In the genomic region with DNA sequence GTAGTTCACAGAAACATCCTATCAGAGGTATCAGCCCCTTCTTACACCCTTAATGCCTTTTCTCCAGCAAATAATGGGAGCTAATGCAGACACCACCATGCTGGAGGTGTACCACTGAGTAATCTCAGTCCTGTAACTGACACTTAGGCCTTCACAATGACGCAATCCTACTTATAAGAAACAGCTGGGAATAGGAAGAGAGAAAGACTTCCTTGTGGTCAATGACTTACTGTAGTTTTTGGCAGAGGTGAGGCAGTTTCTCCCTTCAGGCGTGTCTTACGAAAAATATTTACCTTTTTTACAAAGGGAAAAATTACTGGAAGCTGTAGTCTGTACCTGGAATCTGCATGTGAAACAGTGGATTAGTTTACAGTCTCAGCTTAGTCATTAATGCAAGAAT, we compare ENCODE assay signal across 30 mouse cellular contexts. TPM values are rescaled to one million over a fixed set of nuclear protein-coding genes. Genes with fewer than 3 reads are reported as not detected.
DNase-seq lines count a peak whose midpoint lies in the region; ATAC-seq and TF ChIP-seq lines count a peak whose summit lies in the region.
"Had no signal": no experiment of that assay in that cellular context is flagged by ENCODE, and none has a peak within 500 bp of the region (broad histone marks: within the 10 kb centered on the region; RNA-seq: fewer than 3 reads in every experiment).

No protein-coding gene starts in this region.

- peaks cover 8% of the 10 kb centered on the region for H3K4me1 ChIP-seq in embryonic fibroblast, embryonic 13.5 days (ENCODE audit: control insufficient read depth, insufficient read depth, low read length)
- H3K4me1 ChIP-seq in midbrain, embryonic 16.5 days (ENCODE audit: control insufficient read depth, insufficient read depth, low read length) = no peaks in the 10 kb centered on the region
- H3K4me1 ChIP-seq: embryonic facial prominence, embryonic 15.5 days; hindbrain, embryonic 13.5 days; midbrain, embryonic 15.5 days; neural tube, embryonic 13.5 days had no signal

- ATAC-seq in midbrain, embryonic 16.5 days = no peak
- ATAC-seq: activated CD4-positive, CD25-positive, alpha-beta regulatory T cell, adult 4 months; CD4-positive, CD25-positive, alpha-beta regulatory T cell, adult 4 months; forebrain, postnatal 0 days; inflammation-experienced regulatory T-cells, adult 6 months; midbrain, embryonic 15.5 days had no signal

- H3K36me3 ChIP-seq in midbrain, embryonic 16.5 days (ENCODE audit: control insufficient read depth, insufficient read depth, low read length) = no peaks in the 10 kb centered on the region
- H3K36me3 ChIP-seq: embryonic facial prominence, embryonic 10.5 days; embryonic facial prominence, embryonic 15.5 days; forebrain, embryonic 10.5 days; hindbrain, embryonic 13.5 days; limb, embryonic 13.5 days; midbrain, embryonic 15.5 days; neural tube, embryonic 13.5 days had no signal

- no peak for TF ChIP-seq POLR2A in embryonic fibroblast, embryonic 13.5 days (IDR thresholded peaks at IDR 0.05; ENCODE audit: low read depth, low read length)

- TF ChIP-seq CTCF in embryonic fibroblast, embryonic 13.5 days (IDR thresholded peaks at IDR 0.05; ENCODE audit: borderline replicate concordance, insufficient read depth, low read length) = no peak

- H3K9ac ChIP-seq in midbrain, embryonic 16.5 days (ENCODE audit: low read depth, low read length) = no peak overlapping the region
- H3K9ac ChIP-seq: embryonic facial prominence, embryonic 15.5 days; forebrain, postnatal 0 days; hindbrain, embryonic 13.5 days; limb, embryonic 13.5 days; midbrain, embryonic 15.5 days; neural tube, embryonic 13.5 days had no signal

- WGBS in midbrain, embryonic 16.5 days = 83% methylated on average over 3 of the region's 3 CpGs

- no peaks in the 10 kb centered on the region for H3K9me3 ChIP-seq in midbrain, embryonic 16.5 days (replicated peaks; ENCODE audit: control insufficient read depth, low read length, poor library complexity, severe bottlenecking)
- H3K9me3 ChIP-seq: embryonic facial prominence, embryonic 10.5 days; embryonic facial prominence, embryonic 15.5 days; forebrain, embryonic 10.5 days; hindbrain, embryonic 13.5 days; limb, embryonic 13.5 days; midbrain, embryonic 15.5 days; neural tube, embryonic 13.5 days had no signal

- peak; percentile 45 for DNase-seq in 3134 (ENCODE audit: extremely low read depth, insufficient read length, low spot score)
- DNase-seq in 3T3-L1 (ENCODE audit: low read depth, low spot score) = peak; percentile 92
- DNase-seq in hindlimb bud, embryonic 11.5 days (ENCODE audit: extremely low spot score, low read depth, low spot score) = peak; percentile 30
- no peak for DNase-seq in spleen, postnatal 14 days (ENCODE audit: low spot score in 2 of 2)
- DNase-seq in heart, adult 8-10 months (ENCODE audit: low spot score) = no peak
- DNase-seq: adrenal gland, adult 8-10 months; cerebellum, adult 8-10 months; cerebellum, postnatal 25 days; forebrain, postnatal 0 days; heart, postnatal 4 days; kidney, adult 11 months; kidney, postnatal 25 days; right cerebral cortex, postnatal 4 days; thymus, postnatal 4 days had no signal

- no peaks in the 10 kb centered on the region for H3K27me3 ChIP-seq in midbrain, embryonic 16.5 days (ENCODE audit: control insufficient read depth, insufficient read depth, low read depth, low read length)
- H3K27me3 ChIP-seq: embryonic facial prominence, embryonic 15.5 days; hindbrain, embryonic 13.5 days; limb, embryonic 13.5 days; midbrain, embryonic 15.5 days; neural tube, embryonic 13.5 days had no signal

- H3K4me3 ChIP-seq in embryonic fibroblast, embryonic 13.5 days (ENCODE audit: insufficient read depth, low read length) = no peak overlapping the region
- H3K4me3 ChIP-seq in midbrain, embryonic 16.5 days (ENCODE audit: low read depth, low read length) = no peak overlapping the region
- H3K4me3 ChIP-seq: embryonic facial prominence, embryonic 10.5 days; embryonic facial prominence, embryonic 15.5 days; forebrain, embryonic 10.5 days; hindbrain, embryonic 13.5 days; layer of hippocampus, adult 2 months; left cerebral cortex, adult 2 months; limb, embryonic 13.5 days; midbrain, embryonic 15.5 days; neural tube, embryonic 13.5 days had no signal

- H3K27ac ChIP-seq in embryonic fibroblast, embryonic 13.5 days (ENCODE audit: insufficient read depth, low read length) = peak overlapping the region; percentile 45; the same call in 1 of the 2 replicates
- H3K27ac ChIP-seq in midbrain, embryonic 16.5 days (ENCODE audit: low read length) = no peak overlapping the region
- H3K27ac ChIP-seq: embryonic facial prominence, embryonic 10.5 days; embryonic facial prominence, embryonic 15.5 days; forebrain, embryonic 10.5 days; hindbrain, embryonic 13.5 days; layer of hippocampus, adult 2 months; left cerebral cortex, adult 2 months; limb, embryonic 13.5 days; midbrain, embryonic 15.5 days; neural tube, embryonic 13.5 days had no signal

- no peak overlapping the region for H3K4me2 ChIP-seq in midbrain, embryonic 16.5 days (ENCODE audit: low read length)
- H3K4me2 ChIP-seq: embryonic facial prominence, embryonic 15.5 days; heart, embryonic 11.5 days; hindbrain, embryonic 13.5 days; limb, embryonic 13.5 days; liver, embryonic 11.5 days; midbrain, embryonic 15.5 days; neural tube, embryonic 13.5 days had no signal

RNA-seq across cellular contexts. Expression of a gene that starts 31.1 kb away (rescaled TPM):
- polyA plus RNA-seq in embryonic fibroblast, embryonic 13.5 days (2011; ENCODE audit: insufficient read length, low read depth, missing spikeins) = 9.3 and 9.8 TPM in 2 replicates
- 6.8 and 7.0 TPM in 2 replicates for polyA plus RNA-seq in midbrain, embryonic 16.5 days (2015; fragmentation: Nextera tagmentation; extraction: Ambion mirVana)
- 1 to 10 TPM; 5.2 to 8.4 (median 6.0) TPM for total RNA-seq in heart, adult 8-10 months (2022)

Comparison
In these comparisons a context has a peak if more than half of its experiments do, and no peak if none do; other contexts are left out.
1. DNase-seq: peak in 3134 (single experiment), 3T3-L1 (single experiment) and hindlimb bud, embryonic 11.5 days (single experiment); none in spleen, postnatal 14 days (0 of 2) and heart, adult 8-10 months (single experiment).